Mouse (Mus musculus) embryo, embryonic 9.5 days (tissue): ENCODE measurements around the gene Ptprk.

Source experiments
- DNase-seq: peaks from one replicate; pipeline ENCODE4 v3.0.0-alpha.2; 2017; ENCODE audit errors: extremely low spot score

The Ptprk gene

DNA sequence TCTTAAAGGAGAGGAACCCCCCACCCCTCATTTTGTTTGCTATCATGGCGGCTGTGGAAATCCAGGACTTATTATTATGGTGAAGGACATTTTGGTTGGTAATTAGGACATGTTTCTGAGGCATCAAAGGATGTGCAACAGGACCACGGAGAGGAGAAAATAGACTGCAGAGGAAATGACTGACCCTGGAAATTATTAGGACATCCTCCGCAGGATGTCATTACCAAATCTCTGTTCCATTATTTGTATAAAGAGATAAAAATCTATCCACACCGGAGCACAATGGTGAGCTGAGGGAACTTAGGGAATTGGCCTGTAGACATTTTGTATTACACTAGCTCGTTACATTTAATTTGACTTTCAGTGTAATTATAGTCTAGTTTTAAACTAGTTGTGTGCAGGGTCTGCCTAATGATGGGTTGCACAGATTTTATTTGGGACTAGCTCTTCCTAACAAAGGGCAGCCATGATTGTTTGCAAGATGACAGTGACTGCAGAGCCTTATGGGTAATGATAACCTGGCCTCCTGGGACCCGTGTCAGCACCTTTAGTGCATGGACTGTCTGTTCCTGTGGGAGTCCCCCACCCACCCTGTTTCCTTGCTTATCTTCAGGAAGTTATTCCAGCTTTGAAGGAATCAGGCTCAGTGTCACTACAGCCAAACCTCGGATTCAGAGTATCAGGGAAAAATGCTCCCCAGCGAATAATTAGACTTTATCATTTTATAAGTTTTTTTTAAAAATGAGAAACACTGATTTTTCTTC, 38.4 kb downstream of the Ptprk start:
- no peak for DNase-seq

- DNase-seq, result no peak
These were observed 39.3 kb downstream of the Ptprk start for GRCm38 (mm10) chr10:28113879-28114278.

DNA sequence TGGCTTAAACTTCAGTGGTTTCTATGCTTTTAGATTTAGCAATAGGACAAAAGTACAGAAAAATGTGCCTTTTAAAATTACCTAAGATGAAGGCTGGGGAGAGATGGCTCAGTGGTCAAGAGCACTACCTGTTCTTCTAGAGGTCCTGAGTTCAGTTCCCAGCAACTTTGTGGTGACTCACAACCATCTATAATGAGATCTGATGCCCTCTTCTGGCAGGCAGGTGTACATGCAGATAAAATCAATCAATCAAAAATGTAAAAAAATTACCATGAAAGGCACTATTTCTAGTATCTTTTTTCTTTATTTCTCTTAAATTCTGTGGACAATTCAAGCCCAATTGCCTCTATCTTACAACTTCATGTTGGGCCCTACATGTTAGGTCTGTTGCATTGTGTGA, 42.4 kb downstream of the Ptprk start:
- no peak for DNase-seq

GRCm38 (mm10) chr10:28118783-28119365, 44.3 kb downstream of the Ptprk start:
- DNase-seq, result no peak

DNA sequence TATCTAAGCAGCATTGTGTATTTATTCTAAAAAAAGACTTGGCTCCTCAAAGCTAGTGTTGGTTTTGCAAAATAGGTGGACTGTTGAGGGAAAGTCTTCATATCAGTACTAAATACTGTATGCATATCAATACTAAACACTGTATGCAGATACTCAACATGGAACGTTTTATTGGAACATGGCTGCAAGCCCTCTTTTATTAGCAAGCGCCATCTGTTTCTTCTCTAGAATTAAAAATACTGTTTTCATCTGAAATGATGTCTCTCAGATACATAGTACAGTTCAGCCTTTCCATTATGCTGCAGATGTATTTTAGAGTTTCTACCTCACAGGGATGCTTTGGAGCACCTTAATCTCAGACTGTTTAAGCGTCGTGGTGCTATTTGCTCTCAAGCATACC, 49.3 kb downstream of the Ptprk start:
- DNase-seq, result no peak

DNA sequence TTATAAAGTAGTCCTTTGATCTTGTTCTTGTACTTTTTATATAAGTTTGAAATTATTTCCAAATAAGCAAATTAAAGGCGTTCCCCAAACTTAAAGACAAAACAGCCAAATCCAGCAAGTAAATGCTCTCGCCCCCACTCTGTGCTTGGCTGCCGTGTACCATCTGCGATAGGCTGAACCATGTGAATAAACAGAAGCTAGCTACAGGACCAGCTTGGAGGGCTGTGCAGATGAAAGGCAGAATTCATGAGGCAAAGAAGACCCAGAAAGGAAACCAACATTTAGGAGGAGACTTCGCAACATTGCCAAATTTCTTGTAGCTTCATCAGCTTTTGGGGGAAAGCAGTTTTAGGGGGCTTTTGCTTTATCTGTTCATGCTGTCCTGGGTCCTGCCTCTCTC, 53.4 kb downstream of the Ptprk start:
- DNase-seq, result no peak

GRCm38 (mm10) chr10:28128450-28128849, 53.8 kb downstream of the Ptprk start:
- no peak for DNase-seq

- DNase-seq, result no peak
These were observed 55.8 kb downstream of the Ptprk start for GRCm38 (mm10) chr10:28130422-28130821.

- DNase-seq, result no peak
These were observed 59.1 kb downstream of the Ptprk start for GRCm38 (mm10) chr10:28133770-28134169.

- no peak for DNase-seq
These were observed 63.8 kb downstream of the Ptprk start for GRCm38 (mm10) chr10:28138399-28138798.

- no peak for DNase-seq
These were observed 69.8 kb downstream of the Ptprk start for GRCm38 (mm10) chr10:28144459-28144858.

DNA sequence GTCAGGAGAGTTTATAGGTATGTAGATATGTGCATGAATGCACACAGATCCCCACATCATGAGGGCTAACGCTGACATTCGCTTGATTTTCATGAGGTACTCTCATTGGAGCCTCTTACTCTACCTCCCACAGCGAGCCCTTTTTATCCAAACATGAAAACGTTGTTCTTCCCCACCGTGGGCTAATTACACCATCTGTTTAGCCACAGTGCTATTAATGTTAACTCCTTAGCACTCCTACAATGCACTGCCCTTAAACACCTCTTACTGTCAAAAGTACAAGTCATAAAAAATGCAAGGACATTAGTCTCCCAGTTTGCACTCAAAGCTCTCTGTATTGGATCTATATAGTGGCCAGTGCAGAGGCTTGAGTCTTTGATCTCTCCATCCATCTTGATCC, 70.7 kb downstream of the Ptprk start:
- no peak for DNase-seq

DNA sequence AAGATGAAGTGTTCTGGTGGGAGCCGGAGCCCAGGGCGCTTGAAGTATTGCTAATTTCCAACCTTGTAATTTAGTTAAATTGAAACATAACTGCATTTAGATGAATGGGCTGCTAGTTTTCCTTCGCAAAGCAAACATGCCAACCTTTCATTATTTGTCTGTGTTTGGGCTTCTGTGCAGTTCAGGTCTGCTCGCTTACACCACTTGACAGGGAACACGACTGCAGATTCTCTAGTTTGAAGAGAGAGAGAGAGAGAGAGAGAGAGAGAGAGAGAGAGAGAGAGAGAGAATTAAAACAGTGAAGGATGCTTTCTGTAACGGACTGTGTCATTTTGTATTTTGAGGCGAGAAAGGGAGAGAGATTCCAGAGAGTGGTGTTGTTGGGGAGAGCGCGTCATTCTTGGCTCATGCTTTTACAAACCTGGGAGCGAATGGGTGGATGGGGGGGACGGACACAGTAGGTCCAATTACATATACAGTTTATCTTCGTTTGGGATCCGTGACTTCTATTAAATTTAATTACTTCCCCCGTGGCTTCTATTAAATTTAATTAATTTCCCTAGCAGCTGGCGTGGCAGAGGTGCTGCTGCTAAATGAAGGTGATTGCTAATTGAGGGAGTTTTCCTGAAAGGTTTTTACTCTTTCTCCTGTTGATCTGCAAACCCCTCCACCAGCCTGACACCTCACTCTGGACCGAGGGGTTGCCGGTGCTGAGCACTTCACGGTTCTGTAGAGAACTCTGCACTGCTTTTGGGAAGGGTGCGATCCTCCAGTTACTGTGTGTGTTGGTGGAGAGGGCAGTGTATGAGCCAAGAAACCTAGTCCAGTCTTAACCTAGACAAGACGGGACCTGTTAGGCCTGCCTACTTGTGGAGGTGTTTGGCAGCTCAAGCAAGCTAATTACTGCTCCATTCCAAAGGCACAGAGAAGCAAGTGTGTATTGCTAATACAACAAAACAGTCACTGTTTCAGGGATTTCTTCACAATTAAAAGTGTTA, 81.4 kb downstream of the Ptprk start:
- no peak for DNase-seq

- DNase-seq, result no peak
These were observed 85.1 kb downstream of the Ptprk start for GRCm38 (mm10) chr10:28159716-28160115.

GRCm38 (mm10) chr10:28161306-28161705, 86.7 kb downstream of the Ptprk start:
- DNase-seq, result no peak

DNA sequence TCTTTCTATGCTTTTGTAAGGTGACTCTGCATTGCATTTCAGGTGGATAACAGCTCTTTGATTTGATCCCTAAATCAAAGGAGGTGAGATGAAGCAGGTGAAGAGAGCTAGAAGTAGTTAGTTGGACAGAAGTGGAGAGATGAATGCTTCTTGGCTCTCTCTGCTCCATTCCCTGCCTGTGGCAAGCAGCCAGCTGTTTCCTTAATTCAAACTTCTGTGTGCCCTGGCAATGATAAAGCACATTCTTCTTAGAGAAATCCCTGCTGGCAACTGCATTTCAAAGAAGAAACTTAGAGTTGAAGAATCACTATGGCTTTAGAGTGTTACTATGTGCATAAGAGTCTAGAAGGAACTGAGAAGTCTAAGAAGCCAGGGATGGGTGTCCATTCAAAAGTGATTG, 89.6 kb downstream of the Ptprk start:
- no peak for DNase-seq

DNA sequence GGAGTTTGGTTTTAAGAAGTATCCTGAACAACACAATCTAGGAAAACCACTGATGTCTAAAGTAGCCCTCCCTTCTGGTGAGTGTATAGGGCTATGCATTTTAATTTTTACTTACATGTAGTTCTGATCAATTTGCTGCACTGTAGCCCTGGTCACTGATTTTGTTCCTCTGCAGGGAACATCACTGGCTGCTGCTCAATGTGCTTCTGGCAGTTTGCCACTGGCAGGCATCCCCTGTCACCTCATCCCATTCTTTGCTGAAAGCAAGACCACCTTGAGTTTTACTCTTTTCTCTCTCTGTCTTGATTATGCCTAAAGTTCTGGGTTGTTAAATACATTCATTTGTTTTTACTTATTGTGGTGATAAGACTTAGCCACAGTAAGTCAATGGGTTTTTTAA, 90.1 kb downstream of the Ptprk start:
- no peak for DNase-seq

DNA sequence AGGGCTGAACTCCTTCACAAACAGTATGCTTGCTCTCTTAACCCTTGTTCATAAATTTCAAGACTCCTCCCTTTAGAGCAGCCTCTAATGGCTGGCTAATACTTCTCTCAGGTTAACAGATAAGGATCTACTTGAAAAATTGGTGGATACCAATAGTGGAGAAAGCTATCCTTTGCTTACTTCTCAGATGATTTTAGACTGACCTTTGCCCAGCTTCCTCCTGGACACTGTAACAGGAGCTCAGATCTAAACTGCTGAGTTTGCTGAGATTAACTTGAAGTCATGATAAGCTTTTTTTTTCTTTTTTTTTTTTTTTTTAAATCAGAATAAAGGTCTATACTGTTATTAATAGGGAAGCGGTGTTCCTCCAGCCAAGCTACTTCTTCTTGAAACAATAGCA, 92.0 kb downstream of the Ptprk start:
- DNase-seq, result no peak

GRCm38 (mm10) chr10:28167097-28167496, 92.5 kb downstream of the Ptprk start:
- DNase-seq, result no peak

DNA sequence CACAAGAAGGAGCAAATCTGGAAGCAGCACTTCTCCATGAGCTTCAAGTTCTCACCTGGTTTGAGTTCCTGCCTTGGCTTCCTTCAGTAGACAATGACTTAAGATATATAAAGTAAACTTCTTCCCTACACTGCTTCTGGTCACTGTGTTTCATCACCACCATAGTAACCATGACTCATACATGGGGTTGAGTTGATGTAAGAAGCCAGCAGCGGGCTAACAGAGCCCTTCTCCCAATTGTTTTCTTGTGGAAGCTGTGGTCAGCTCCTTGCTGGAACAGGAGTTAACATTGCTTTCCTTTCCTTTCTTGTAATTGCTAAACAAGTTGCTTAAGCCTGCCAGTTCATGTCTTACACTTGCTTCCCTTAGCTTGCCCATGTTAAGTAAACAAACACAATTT, 96.6 kb downstream of the Ptprk start:
- DNase-seq, result no peak

DNA sequence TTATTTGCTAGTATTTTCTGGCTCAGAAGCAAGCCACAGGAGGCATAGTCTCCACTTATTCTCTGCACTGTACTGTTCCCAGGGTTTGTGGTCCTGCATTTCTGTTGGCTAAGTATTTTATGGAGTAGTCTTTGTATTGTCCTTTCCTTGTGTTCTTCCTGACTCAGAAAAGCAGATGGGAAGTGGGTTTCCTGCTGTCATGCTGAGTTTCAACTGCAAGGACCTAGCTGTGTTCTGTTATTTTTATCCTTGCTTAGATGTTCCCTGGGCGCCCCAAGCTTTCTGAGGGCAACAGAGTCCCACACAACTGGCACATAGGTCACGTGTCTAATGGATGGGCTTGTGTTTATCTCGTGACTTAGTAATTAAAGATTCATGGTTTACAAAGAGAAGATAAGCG, 104.3 kb downstream of the Ptprk start:
- no peak for DNase-seq

- no peak for DNase-seq
These were observed 107.5 kb downstream of the Ptprk start for GRCm38 (mm10) chr10:28182081-28182480.

DNA sequence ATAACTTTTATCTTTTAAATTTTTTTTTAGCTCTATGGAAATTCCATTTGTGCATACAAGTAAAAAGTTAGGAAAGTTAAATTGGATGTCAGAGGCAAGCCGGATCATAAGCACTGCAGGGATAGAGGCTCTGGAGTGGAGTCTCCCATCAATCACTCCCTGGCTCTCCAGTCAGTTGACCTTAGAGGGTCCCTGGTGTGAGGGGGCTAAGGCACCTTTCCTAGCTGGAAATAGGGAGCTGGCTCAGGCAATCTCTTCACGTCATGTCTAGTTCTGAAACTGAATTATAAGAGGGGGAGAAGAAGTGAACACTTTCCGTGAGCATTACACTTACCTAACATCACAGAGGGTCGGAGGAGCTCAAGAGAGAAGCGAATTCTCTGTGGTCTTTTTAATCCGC, 110.1 kb downstream of the Ptprk start:
- DNase-seq, result no peak
